8 mouse cellular contexts compared by ENCODE assay signal in genomic region chr10:85927676-85928445, GRCm38 (mm10). TPM values are rescaled to one million over a fixed set of nuclear protein-coding genes. Genes with fewer than 3 reads are reported as not detected.
DNase-seq lines count a peak whose midpoint lies in the region; ATAC-seq and TF ChIP-seq lines count a peak whose summit lies in the region.

Gene Ascl4, plus strand, starts transcription at chr10:85927681.

- peak; percentile 6 for DNase-seq in ovary, postnatal 36 days (ENCODE audit: low spot score)
- DNase-seq in ovary, adult 18-20 months (ENCODE audit: low spot score) = no peak
- DNase-seq in kidney, adult 2 months = peak; percentile 45
- no peak for DNase-seq in gastrocnemius, adult 18-20 months (ENCODE audit: low spot score)

- no peak for TF ChIP-seq POLR2A in bone marrow, adult 2 months (IDR thresholded peaks at IDR 0.05; ENCODE audit: borderline replicate concordance, control insufficient read depth, low read depth, low read length)
- TF ChIP-seq POLR2A in kidney, adult 2 months (IDR thresholded peaks at IDR 0.05; ENCODE audit: low read depth, low read length) = no peak

- peaks cover 24% of the 10 kb centered on the region; the same call in 1 of the 2 replicates for H3K27me3 ChIP-seq in forebrain, embryonic 13.5 days
- no peaks in the 10 kb centered on the region for H3K27me3 ChIP-seq in kidney, adult 2 months (replicated peaks; ENCODE audit: control insufficient read depth, insufficient read depth, low read length)
- peaks cover 17% of the 10 kb centered on the region for H3K27me3 ChIP-seq in lung, embryonic 16.5 days (ENCODE audit: control insufficient read depth, insufficient read depth, low read depth, low read length)
- H3K27me3 ChIP-seq in stomach, embryonic 16.5 days (ENCODE audit: control insufficient read depth, insufficient read depth, low read length) = no peaks in the 10 kb centered on the region

- no peaks in the 10 kb centered on the region; the same call in 1 of the 2 replicates for H3K4me1 ChIP-seq in bone marrow, adult 2 months (ENCODE audit: control insufficient read depth, insufficient read depth, low read length)
- H3K4me1 ChIP-seq in forebrain, embryonic 13.5 days = peaks cover 17% of the 10 kb centered on the region
- H3K4me1 ChIP-seq in kidney, adult 2 months (ENCODE audit: control insufficient read depth, insufficient read depth, low read length) = peaks cover 4% of the 10 kb centered on the region; the same call in 1 of the 2 replicates
- H3K4me1 ChIP-seq in lung, embryonic 16.5 days (replicated peaks; ENCODE audit: control insufficient read depth, insufficient read depth, low read length) = peaks cover 17% of the 10 kb centered on the region
- no peaks in the 10 kb centered on the region for H3K4me1 ChIP-seq in stomach, embryonic 16.5 days (ENCODE audit: control insufficient read depth, insufficient read depth, low read length)

- no peaks in the 10 kb centered on the region for H3K36me3 ChIP-seq in forebrain, embryonic 13.5 days (ENCODE audit: poor library complexity, severe bottlenecking)
- H3K36me3 ChIP-seq in kidney, adult 2 months (ENCODE audit: control insufficient read depth, insufficient read depth, low read length) = no peaks in the 10 kb centered on the region
- H3K36me3 ChIP-seq in lung, embryonic 16.5 days (ENCODE audit: control insufficient read depth, insufficient read depth, low read length) = no peaks in the 10 kb centered on the region
- H3K36me3 ChIP-seq in stomach, embryonic 16.5 days (ENCODE audit: control insufficient read depth, insufficient read depth, low read length) = no peaks in the 10 kb centered on the region

- no peak; the same call in none of the 2 replicates for ATAC-seq in forebrain, embryonic 13.5 days
- ATAC-seq in lung, embryonic 16.5 days (ENCODE audit: low read depth) = 0 out of 2 replicates have a peak, but pooled peaks have one; percentile 19
- no peak for ATAC-seq in stomach, embryonic 16.5 days (ENCODE audit: insufficient read depth, low FRiP score)

- peak within 1 kb of the TSS; percentile 26 for H3K4me3 ChIP-seq in bone marrow, adult 2 months (replicated peaks; ENCODE audit: control insufficient read depth, low read depth, low read length)
- H3K4me3 ChIP-seq in forebrain, embryonic 13.5 days = peak within 1 kb of the TSS; percentile 57
- peak within 1 kb of the TSS; percentile 42 for H3K4me3 ChIP-seq in kidney, adult 2 months (ENCODE audit: insufficient read depth, low read depth, low read length)
- peak within 1 kb of the TSS; percentile 60 for H3K4me3 ChIP-seq in lung, embryonic 16.5 days (ENCODE audit: low read length)
- H3K4me3 ChIP-seq in stomach, embryonic 16.5 days (replicated peaks; ENCODE audit: low read length) = peak within 1 kb of the TSS; percentile 51

- 3% methylated on average over 23 of the region's 23 CpGs for WGBS in bone marrow, adult 2 months
- under 1% methylated on average over 23 of the region's 23 CpGs for WGBS in forebrain, embryonic 13.5 days
- 1% methylated on average over 23 of the region's 23 CpGs for WGBS in kidney, adult 2 months
- 3% methylated on average over 23 of the region's 23 CpGs for WGBS in lung, embryonic 16.5 days
- WGBS in stomach, embryonic 16.5 days = 2% methylated on average over 23 of the region's 23 CpGs

- no peak for TF ChIP-seq CTCF in bone marrow, adult 2 months (IDR thresholded peaks at IDR 0.05; ENCODE audit: control insufficient read depth, insufficient read depth, low read length)
- no peak for TF ChIP-seq CTCF in kidney, adult 2 months (conservative IDR thresholded peaks at IDR 0.05; ENCODE audit: insufficient read depth, insufficient read length, low read depth, low read length)

- H3K4me2 ChIP-seq in forebrain, embryonic 13.5 days = peak within 1 kb of the TSS; percentile 82
- H3K4me2 ChIP-seq in lung, embryonic 16.5 days (ENCODE audit: low read depth, low read length) = peak within 1 kb of the TSS; percentile 96
- peak within 1 kb of the TSS; percentile 93 for H3K4me2 ChIP-seq in stomach, embryonic 16.5 days (ENCODE audit: low read depth, low read length)

- H3K9ac ChIP-seq in forebrain, embryonic 13.5 days = peak within 1 kb of the TSS; percentile 72
- H3K9ac ChIP-seq in lung, embryonic 16.5 days (ENCODE audit: low read length) = peak within 1 kb of the TSS; percentile 60
- peak within 1 kb of the TSS; percentile 48 for H3K9ac ChIP-seq in stomach, embryonic 16.5 days (ENCODE audit: low read length)

- no peaks in the 10 kb centered on the region for H3K9me3 ChIP-seq in forebrain, embryonic 13.5 days (replicated peaks)
- H3K9me3 ChIP-seq in lung, embryonic 16.5 days (ENCODE audit: control insufficient read depth, low read length) = no peaks in the 10 kb centered on the region
- H3K9me3 ChIP-seq in stomach, embryonic 16.5 days (replicated peaks; ENCODE audit: control insufficient read depth, low read length) = no peaks in the 10 kb centered on the region

- H3K27ac ChIP-seq in bone marrow, adult 2 months (ENCODE audit: control insufficient read depth, insufficient read depth, low read depth, low read length, poor library complexity) = no peak within 1 kb of the TSS; the same call in 1 of the 2 replicates
- H3K27ac ChIP-seq in forebrain, embryonic 13.5 days = no peak within 1 kb of the TSS
- peak within 1 kb of the TSS; percentile 19; the same call in 1 of the 2 replicates for H3K27ac ChIP-seq in kidney, adult 2 months (ENCODE audit: insufficient read depth, low read depth, low read length)
- no peak within 1 kb of the TSS for H3K27ac ChIP-seq in lung, embryonic 16.5 days (ENCODE audit: low read length)
- no peak within 1 kb of the TSS for H3K27ac ChIP-seq in stomach, embryonic 16.5 days (ENCODE audit: low read length)

RNA-seq across cellular contexts. Expression of gene Ascl4, which starts in this region (rescaled TPM):
- 1.3 TPM in 1 of 2 replicates, not detected in the other for polyA plus RNA-seq in bone marrow, adult 2 months (2011; ENCODE audit: insufficient read depth, insufficient read length, low replicate concordance, missing spikeins)
- polyA plus RNA-seq in forebrain, embryonic 13.5 days (2015; fragmentation: Nextera tagmentation; extraction: Ambion mirVana) = 0.41 and 0.48 TPM in 2 replicates
- 0.33 and 0.36 TPM in 2 replicates for polyA plus RNA-seq in kidney, adult 2 months (2012; rRNA removed)
- 0.10 and 0.19 TPM in 2 replicates for polyA plus RNA-seq in lung, embryonic 16.5 days (2015; fragmentation: Nextera tagmentation; extraction: Ambion mirVana)
- 0.36 and 0.37 TPM in 2 replicates for polyA plus RNA-seq in stomach, embryonic 16.5 days (2015; fragmentation: Nextera tagmentation; extraction: Ambion mirVana)
- not detected for total RNA-seq in gastrocnemius, adult 18-20 months (2021)

Comparison
In these comparisons a context has a peak if more than half of its experiments do, and no peak if none do; other contexts are left out.
1. Peak in DNase-seq, H3K4me3 ChIP-seq and H3K27ac ChIP-seq in kidney, adult 2 months; RNA of the gene not detected or under 1 TPM.
2. Peak in ATAC-seq, H3K4me3 ChIP-seq, H3K9ac ChIP-seq and H3K4me2 ChIP-seq in lung, embryonic 16.5 days; RNA of the gene not detected or under 1 TPM.